Mouse (Mus musculus) forebrain, embryonic 10.5 days (tissue): ENCODE measurements at regions not wholly inside any gene's neighbourhood (a gene's known extent, or its start where the extent isn't known, plus 50 kb on each side); places are given as distances from the start of the nearest gene placed in this dataset. TPM values are rescaled to one million over a fixed set of nuclear protein-coding genes. Genes with fewer than 3 reads are reported as not detected.

Experiments
- microRNA-seq: library from miRNA; unstranded; fragments of <30 nt; microRNA quantifications from one replicate; pipeline ENCODE4, GENCODE M21; 2017

Small RNAs in the stretch of these regions (microRNA-seq; reads per million reads assigned to microRNA genes)
- gene Gm26259 = not detected
